Mouse (Mus musculus): ENCODE results near the gene Nisch.

Nisch gene

GRCm38 (mm10) chr14:31191936-31192335 lies 24.8 kb downstream of the Nisch start:
- no peak for DNase-seq (ENCODE audit: low spot score)

- DNase-seq (ENCODE audit: low spot score), result no peak
Measured at GRCm38 (mm10) chr14:31189348-31189747, 27.4 kb downstream of the Nisch start.

GRCm38 (mm10) chr14:31188771-31189181 lies 28.0 kb downstream of the Nisch start:
- no peak for DNase-seq (ENCODE audit: low spot score)

- DNase-seq (ENCODE audit: low spot score), result no peak
Measured at GRCm38 (mm10) chr14:31186656-31187055, 30.1 kb downstream of the Nisch start.

GRCm38 (mm10) chr14:31184195-31184594 lies 32.6 kb downstream of the Nisch start:
- no peak for DNase-seq (ENCODE audit: low spot score)

GRCm38 (mm10) chr14:31183541-31183940 lies 33.2 kb downstream of the Nisch start:
- DNase-seq (ENCODE audit: low spot score), result no peak

GRCm38 (mm10) chr14:31182786-31183290 lies 33.9 kb downstream of the Nisch start:
- no peak for DNase-seq (ENCODE audit: low spot score)

GRCm38 (mm10) chr14:31181512-31181911 lies 35.2 kb downstream of the Nisch start:
- DNase-seq (ENCODE audit: low spot score), result no peak

GRCm38 (mm10) chr14:31179677-31180365 lies 36.9 kb downstream of the Nisch start:
- DNase-seq (ENCODE audit: low spot score), result no peak

GRCm38 (mm10) chr14:31177715-31178114 lies 39.0 kb downstream of the Nisch start:
- no peak for DNase-seq (ENCODE audit: low spot score)

- DNase-seq (ENCODE audit: low spot score), result no peak
Measured at GRCm38 (mm10) chr14:31177287-31177686, 39.5 kb downstream of the Nisch start.

- DNase-seq (ENCODE audit: low spot score), result no peak
Measured at GRCm38 (mm10) chr14:31173537-31173936, 43.2 kb downstream of the Nisch start.

- DNase-seq (ENCODE audit: low spot score), result no peak
Measured at GRCm38 (mm10) chr14:31172781-31173455, 43.8 kb downstream of the Nisch start.

- DNase-seq (ENCODE audit: low spot score), result no peak
Measured at GRCm38 (mm10) chr14:31171821-31172220, 44.9 kb downstream of the Nisch start.

- DNase-seq (ENCODE audit: low spot score), result no peak
Measured at GRCm38 (mm10) chr14:31171386-31171785, 45.4 kb downstream of the Nisch start.

- no peak for DNase-seq (ENCODE audit: low spot score)
Measured at GRCm38 (mm10) chr14:31170963-31171362, 45.8 kb downstream of the Nisch start.

GRCm38 (mm10) chr14:31169508-31169907 lies 47.2 kb downstream of the Nisch start:
- DNase-seq (ENCODE audit: low spot score), result no peak

- no peak for DNase-seq (ENCODE audit: low spot score)
Measured at GRCm38 (mm10) chr14:31168425-31168824, 48.3 kb downstream of the Nisch start, which contains the start of gene Stab1. Stab1 (minus strand) TSS chr14:31168641.

GRCm38 (mm10) chr14:31166827-31167226 lies 49.9 kb downstream of the Nisch start:
- no peak for DNase-seq (ENCODE audit: low spot score)

- no peak for DNase-seq (ENCODE audit: low spot score)
Measured at GRCm38 (mm10) chr14:31165991-31166630, 50.6 kb downstream of the Nisch start.

- DNase-seq (ENCODE audit: low spot score), result no peak
Measured at GRCm38 (mm10) chr14:31165458-31165857, 51.3 kb downstream of the Nisch start.

- DNase-seq (ENCODE audit: low spot score), result no peak
Measured at GRCm38 (mm10) chr14:31165010-31165409, 51.7 kb downstream of the Nisch start.

- no peak for DNase-seq (ENCODE audit: low spot score)
Measured at GRCm38 (mm10) chr14:31164067-31164466, 52.7 kb downstream of the Nisch start.

All from ovary, postnatal 10 days (tissue).